Mouse (Mus musculus) adrenal gland, postnatal 36 days (tissue): Measurements from ENCODE around the gene Fam129a. TPM values are rescaled to one million over a fixed set of nuclear protein-coding genes. Genes with fewer than 3 reads are reported as not detected.
A peak's percentile ranks its signal among the peaks of the same experiment; 100 is the strongest.

Experiments used
- DNase-seq, 2 experiments: peaks; one replicate each; pipeline ENCODE4 v3.0.0; 2021; ENCODE audit warnings: mixed read lengths in 1 of 2
- total RNA-seq, 2 experiments: library from RNA; stranded (reverse); gene quantifications; 2 replicates each; pipeline ENCODE4 v1.2.3; 2021

Fam129a gene
- total RNA-seq, 2 experiments from 2014 or later: 108 to 202 TPM

DNA sequence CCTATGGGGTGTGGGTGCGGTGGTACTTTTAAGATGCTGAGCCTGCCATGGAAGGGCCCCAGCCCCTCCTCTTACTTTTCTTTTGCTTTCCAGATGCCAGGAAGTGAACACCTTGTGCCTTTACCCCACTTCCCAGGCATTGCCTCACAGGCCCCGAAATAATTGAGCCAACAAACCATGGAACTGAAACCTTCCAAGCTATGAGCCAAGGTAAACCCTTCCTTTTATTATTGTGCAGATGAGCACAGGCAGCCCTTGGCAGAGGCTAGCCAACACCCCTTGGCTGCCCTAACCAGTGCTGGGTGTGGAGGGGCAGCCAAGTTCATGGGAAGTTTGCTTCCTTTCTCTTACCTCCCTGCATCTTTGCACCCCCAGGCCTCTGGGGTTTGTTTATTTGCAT is 166.2 kb downstream of the Fam129a start:
- DNase-seq: no peak

DNA sequence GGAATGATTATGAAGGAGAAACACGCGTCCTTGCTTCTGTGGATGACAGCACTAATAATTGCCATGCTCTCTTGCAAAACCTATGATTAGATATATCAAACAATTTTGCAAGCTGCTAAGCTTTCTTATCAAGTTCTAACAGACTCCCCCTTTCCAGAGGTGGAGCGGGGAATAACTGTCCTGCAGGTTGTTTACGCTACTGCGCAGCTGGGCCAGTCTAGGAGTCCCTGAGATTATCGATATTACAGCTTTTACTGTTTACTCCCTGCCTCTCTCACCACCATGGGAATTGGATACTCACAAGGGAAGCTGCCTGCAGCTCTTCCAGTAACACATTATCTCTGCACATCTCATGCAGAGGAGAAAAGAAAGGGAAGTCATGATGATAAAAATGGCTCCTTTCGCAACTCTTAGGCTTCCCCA is 170.2 kb downstream of the Fam129a start:
- DNase-seq: no peak

DNA sequence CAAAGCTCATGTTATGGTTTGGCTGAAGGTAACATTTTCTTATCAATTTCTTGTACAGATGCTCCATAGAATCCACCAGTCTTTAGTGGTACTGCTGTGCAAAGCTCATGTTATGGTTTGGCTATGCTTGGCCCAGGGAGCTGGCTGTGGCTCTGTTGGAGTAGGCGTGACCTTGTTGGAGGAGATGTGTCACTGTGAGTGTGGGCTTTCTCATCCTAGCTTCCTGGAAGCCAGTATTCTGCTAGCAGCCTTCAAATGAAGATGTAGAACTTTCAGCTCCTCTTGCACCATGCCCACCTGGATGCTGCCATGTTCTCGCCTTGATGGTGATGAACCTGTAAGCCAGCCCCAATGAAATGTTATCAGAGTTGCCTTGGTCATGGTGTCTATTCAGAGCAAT is 178.9 kb downstream of the Fam129a start:
- peak in 1 of 2 experiments; percentile 49 for DNase-seq

DNA sequence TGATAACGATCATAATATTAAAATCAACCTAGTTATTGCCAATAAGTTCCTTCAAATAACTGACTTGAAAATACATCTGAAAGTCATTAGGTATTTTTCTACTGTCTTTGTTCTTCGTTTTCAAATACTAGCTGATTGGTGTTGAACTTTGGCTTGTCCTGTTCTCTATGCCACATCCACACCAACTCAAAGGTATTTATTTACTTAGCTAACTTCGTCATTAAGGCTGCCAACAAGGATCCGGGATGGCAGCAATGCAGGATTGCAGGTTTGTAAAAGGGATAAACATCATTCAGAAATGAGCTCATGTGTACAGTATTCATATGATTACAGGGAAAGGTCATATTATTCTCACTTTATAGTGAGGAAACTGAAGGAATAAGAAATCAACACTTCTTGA is 182.0 kb downstream of the Fam129a start:
- no peak for DNase-seq

DNA sequence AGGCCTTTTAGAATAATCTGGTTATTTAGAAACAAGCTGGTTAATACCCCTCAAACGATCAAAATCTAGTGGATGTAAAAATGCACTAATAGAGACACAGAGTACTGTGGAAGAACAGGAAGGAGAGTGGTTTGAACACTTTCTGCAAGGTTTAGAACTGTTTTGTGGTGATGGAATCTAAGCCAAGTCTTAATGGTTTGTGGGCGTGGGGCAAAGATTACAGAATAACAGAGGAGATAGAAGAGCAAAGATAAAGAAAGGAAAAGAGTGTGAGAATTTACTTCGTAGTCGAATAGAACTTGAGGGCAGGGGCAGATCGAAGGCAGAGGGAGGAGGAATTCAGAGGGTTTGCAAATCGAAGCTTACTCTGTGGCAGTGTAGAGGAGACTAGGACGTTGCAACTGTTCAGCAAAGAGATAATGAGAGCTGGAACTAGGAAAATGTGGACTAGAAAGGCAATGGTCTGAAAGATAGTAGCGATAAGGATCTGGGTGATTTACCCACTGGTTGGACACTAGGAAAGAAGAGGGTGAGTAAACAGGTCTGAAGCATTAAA is 182.5 kb downstream of the Fam129a start:
- DNase-seq: no peak

DNA sequence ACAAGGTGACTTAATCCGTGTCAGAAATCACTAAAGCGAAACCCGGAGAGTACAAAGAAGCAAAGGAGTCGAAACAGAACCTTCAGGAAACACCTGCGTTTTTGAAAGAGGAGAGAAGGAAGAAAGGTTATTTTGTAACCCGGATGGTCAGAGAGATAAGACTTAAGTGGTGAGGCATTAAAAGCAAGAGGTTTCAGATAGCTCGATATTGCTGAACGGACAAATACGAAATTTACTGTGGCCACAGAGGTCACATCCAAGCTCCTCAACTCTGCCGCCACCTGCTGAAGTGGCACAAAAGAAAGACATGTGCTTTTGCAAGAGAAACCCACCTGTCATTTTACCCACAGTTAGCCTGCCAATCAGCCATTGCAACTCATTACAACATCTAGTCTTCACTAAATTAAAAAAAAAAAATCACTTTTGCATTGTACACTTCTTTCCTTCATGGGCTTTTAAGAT is 183.1 kb downstream of the Fam129a start:
- peak in 1 of 2 experiments; percentile 46 for DNase-seq

DNA sequence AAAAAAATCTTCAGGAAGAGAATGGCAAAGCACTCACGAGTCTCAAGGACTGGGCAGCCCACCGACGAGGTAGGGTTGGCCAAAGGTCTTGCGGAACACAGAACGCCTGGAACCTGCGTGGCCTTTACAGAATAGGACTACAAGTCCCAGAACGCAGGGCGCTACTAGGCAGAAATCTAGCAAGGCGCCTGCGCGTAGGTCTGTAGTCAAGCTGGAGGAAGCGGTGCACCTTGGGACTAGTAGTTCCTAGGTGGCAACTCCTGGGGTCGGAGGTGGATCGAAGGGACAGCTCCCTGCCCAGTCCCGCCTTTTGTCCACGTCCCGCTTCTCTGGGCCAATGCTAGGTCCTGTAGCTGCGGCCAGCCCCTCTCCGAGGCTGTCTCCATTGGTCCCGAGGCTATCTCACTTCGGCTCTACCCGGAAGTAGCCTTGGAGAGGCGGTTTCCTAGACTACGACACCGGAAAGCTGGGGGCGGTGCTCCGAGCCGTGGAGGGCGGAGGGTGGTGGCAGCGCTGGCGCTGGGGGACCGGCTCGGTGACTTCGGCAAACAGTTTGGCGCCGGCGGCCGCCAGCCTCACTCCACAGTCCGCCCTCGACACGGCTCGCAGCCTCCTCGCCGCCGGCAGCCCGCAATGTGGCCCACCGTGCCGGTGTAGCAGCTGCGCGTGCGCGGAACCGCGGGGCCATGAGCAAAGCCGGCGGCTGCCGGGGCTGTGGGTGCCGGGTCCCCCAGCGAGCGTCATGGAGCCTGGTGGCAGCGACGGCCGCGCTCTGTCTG is 184.1 kb downstream of the Fam129a start, which contains the start of gene Edem3:
Edem3 (plus strand) TSS at position 491 of the 779 bp plus-strand sequence.
- DNase-seq: peak; percentile 98 to 99

DNA sequence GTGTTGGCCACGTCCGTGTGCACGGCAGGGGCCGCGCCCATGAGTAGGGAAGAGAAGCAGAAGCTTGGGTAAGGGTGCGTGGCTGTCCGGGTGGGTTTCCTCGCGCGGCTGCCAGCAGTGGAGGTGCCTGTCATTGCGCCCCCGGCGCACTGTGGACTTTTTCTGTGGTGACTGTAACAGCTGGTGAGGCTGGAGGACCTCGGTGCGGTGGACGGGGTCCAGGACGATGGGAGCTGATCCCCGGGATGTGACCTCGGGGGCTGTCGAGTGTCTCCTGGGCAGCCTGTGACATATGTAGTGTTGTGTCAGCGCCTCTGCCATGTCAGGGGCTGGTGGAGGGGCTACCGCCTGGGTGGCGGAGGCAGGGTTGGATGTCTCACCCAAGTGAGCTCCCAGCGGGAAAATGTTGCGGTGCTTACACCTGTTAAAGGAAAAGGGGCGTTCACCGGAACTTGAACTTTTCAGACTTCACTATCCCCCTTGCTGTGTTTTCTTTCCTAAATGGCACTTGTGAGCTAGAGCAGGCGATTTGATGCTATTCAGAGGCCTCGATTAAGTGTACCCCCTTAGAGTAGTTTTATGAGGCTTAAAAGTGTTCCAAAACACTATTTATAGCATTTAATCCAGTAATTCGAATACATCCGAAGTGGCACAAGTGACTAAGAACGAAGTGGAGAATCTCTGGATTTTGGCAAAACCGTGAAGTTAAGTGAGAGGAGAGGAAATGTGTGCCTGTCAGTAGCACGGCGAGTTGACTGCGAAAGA is 184.9 kb downstream of the Fam129a start:
- peak; percentile 46 to 47 for DNase-seq

DNA sequence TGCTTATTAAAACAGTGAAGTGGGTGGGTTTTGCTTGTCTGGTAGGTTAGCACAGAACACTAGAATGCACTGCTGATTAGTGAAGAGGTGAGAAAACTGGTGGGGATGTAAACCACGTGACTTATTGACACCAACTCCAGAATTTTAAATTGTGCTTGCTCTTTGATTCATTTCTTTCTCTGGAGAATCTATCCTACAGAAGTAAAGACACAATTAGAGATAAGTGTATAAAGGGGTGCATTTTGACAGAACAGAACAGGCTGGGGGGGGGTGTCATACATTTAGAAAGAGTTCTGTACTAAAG is 185.4 kb downstream of the Fam129a start:
- no peak for DNase-seq

DNA sequence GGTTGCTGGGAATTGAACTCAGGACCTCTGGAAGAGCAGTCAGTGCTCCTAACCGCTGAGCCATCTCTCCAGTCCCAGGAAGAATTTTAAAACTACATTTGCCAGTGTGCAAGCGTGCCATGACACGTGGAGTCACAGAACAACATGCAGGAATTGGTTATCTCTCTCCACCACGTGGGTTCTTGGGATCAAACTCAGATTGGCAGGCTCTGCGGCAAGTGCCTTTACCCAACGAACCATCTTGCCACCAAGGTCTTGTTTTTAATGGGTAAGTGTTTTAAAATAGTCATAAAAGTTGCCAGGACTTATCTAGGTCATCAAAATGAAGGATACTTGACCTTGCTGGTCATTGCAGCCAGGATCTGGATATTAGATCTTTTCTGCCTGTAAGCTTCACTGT is 187.3 kb downstream of the Fam129a start:
- DNase-seq: peak in 1 of 2 experiments; percentile 38

DNA sequence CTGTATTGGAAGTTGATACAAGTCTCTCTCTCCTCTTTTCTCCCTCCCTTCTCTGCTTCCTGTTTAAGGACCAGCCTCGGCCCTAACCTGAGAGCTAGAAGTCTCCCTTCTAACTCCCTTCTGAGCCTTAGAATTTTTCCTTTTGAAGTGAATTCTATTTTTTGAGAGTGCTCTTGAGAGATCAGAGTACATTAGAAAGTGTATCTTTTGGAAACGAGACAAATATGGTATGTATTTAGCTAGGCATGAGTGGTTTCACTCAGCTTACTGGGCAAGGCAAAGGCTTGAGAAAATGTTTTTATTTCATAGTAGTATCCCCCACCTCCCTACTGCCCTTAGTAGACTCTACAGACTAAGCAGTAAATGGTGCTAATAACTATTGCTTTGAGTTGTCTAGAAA is 188.0 kb downstream of the Fam129a start:
- no peak for DNase-seq

DNA sequence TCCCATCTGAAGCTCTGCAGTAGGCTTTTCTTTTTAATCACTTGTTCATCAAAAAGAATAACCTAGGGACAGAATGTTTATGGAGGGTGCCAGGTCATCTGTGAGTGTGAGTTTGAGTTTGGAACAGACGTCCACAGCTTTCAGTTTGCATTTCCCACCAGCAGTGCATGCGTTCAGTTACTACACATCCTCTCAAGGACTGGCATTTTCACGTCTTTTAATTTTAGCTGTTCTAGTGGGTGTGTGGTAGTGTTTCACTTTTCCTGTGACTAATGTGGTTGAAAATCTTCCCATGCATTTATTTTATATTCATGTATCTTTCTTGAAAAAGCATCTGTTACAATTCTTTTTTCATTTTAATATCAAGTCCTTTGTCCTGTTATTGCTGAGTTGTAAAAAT is 193.2 kb downstream of the Fam129a start:
- no peak for DNase-seq

DNA sequence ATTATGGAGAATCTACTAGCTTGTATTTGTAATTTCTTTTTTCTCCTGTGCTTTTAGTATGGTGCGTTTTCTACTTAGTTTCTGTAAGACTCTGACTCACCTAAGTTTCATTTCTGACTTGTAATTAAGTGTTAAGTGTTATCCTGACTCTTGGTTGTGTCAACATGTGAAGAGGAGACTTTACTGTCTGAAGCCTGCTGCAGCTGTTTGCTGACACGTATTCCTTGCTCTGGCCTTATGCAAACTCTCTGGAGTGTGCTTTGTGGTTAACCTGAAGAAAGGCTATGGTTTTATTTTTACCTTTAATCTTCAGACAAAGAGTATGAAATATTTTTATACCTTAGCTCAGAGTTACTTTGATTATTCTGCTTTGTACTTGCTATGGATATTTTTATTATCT is 195.2 kb downstream of the Fam129a start:
- DNase-seq: no peak

DNA sequence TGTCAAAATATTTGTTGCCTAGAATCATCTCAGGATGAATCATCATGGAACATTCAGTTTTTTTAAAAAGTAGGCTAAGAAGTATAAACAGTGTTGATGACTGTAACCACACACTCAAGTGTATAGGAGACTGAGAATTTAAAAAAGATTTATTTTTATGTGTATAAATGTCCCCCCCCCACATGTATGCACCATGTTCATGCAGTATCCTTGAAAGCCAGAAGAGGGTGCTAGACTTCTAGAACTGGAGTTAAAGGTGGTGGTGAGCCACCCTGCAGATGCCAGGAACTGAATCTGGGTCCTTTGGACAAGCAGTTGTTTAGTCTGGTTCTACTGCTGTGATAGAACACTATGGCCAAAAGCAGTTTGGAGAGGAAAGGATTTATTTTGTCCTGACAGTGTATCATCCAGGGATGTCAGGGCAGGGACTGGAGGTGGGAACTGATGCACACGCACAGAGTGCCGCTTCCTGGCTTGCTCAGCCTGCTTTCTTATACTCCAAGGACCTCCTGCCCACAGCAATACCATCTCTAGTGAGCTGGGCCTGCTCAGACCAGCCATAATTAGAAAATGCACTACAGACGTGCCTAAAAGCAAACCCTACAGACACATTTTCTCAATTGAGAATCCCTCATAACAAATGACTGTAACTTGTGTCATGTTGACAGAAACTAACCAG is 196.1 kb downstream of the Fam129a start:
- no peak for DNase-seq

DNA sequence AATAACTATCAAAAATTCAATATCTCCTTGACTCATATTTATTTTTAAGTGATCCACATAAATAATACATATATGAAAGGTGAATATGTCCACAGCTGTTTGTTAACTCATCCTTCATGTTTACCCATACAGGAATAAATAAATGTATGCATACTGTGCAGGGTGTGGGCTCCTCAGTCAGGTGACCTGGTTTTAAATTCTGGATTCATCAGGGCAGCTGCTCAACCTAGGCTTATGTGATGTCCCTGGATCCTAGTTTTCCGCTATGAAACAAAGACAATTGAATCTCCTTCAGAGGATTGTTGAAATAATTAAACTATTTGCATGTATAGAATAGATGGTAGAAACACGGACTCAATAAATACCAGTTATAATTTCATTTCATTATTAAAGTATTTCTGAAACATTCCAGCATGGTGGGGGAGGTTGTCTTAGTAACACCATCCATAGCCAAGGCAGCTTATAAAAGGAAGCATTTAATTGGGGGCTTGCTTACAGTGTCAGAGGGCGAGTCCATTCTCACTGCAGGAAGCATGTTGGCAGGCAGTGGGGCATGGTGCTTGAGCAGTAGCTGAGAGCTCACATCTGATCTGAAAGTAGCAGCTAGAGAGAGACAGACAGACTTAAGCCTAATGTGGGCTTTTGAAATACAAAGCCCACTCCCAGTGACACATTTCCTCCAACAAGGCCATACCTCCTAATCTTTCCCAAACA is 198.4 kb downstream of the Fam129a start:
- DNase-seq: no peak

Other genes starting within 250 kb of the Fam129a start
- gene Ivns1abp, start 226.7 kb upstream of the Fam129a start, total RNA-seq: 100 to 1,000 TPM; 137 to 199 TPM
- gene Swt1, start 142.7 kb upstream of the Fam129a start, total RNA-seq: 10 to 100 TPM; 16.5 to 26.8 TPM
- 10 to 100 TPM; 25.5 to 31.9 TPM for gene Trmt1l, start 142.6 kb upstream of the Fam129a start, total RNA-seq
- gene Rnf2, start 70.2 kb upstream of the Fam129a start, total RNA-seq: 10 to 100 TPM; 65.2 to 79.0 TPM
- gene Edem3, start 184.2 kb downstream of the Fam129a start, total RNA-seq: 100 to 1,000 TPM; 120 to 146 TPM